Mouse (Mus musculus) regulatory T cell (primary cell): ENCODE measurements around the gene Gm37240.

Source experiments
- in situ Hi-C: fragments of 300-600 bp; cut with MboI, MseI; formaldehyde crosslinking; loops from one replicate; pipeline ENCODE4 v1.15.1; 2025; ENCODE audit warnings: high pct_unique_total_duplicates

Gm37240 gene

DNA sequence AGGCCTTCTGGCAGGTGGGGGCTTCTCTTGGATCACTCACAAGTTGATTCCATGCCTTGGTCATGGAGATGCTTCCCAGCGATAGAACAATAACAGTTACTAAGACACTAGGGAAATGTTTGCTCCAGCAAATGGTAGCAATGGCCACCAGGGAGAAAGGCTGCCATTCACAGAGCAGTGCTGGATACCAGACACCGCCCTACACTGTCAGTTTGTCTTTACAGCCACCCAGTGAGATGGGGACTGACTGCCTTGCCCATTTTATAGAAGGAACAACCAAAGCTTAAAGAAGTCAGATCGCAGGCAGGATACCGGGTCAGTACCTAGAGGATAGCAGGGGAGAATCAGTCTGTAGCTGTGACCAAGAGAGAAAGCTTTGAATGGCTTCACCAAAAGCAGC, 129.9 kb downstream of the Gm37240 start:
- in situ Hi-C loops: loop anchor here (25.0 kb wide), 1 partner anchor 1680 kb away; the partner anchor contains the start of gene Fcrl5

DNA sequence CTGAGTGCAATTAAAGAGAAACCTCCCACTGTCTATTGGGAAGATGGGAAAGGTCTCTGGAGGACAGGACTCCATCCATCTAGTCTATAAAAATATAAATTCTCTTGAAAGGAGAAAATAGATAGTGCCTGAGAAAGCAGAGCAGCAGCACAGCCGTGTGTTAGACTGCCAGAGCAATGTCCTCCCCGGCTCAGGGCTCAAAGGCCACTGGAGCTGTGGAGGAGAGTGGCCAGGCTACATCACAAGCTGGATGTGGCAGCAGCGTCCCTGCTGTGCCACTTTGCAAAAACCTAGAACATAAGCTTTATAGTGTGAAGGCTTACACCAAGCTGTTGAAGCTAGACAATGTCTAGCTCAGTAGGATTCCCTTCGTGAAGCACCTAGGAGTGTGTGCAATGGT, 138.0 kb downstream of the Gm37240 start:
- in situ Hi-C loops: no loop called here

DNA sequence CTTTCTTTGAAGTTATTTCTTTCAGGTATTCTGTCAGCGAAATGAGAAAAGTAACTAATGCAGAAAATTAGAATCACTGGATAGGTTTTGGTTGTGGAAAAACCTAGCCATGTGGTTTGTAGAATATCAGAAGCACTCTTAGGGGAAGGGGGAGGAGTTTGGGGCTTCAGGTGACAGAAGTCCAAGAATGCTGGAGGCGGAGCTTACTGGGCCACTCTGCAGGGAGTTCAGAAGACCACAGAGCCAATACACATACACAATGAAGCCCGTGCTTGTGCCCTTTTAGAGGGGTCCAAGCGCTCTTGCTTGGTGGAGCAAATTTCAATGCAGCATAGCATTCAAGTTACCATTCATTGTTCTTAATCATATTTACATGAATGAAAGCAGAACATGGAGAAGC, 138.5 kb downstream of the Gm37240 start:
- in situ Hi-C loops: no loop called here

DNA sequence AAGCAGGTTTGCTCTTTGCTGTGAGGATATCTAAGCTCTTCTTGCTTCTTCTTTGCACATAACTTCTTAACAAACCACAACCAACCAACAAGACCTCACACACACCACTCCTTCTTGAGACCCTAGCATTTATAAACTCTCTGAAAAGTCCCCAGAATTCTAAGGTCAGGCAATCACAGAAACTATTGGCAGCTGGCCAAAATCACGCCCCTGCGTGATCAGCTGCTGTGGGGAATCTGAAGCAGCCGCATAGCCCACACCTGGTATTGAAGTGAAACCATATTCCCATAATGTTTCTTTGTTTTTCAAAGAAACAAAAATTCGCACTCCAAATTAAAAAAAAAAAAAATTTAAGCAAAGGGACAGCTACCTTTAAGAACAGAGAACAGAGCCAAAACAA, 141.2 kb downstream of the Gm37240 start:
- in situ Hi-C loops: no loop called here

DNA sequence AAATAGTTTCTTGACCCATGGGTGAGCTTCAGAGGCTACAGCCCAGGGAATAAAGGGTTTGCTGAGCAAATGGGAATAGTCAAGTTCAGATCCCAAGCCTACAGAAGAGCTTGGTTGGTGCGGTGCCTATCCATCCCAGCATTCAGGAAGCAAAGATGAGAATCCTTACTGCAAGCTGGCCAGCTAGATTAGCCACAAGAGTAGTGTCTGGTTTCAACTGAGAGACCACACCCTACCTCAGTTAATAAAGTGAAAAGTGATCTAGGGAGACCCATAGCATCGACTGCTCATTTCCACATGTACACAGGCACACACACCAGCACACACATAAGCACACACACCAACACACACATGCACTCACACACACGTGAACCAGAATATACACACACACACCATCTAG, 145.6 kb downstream of the Gm37240 start:
- in situ Hi-C loops: no loop called here

DNA sequence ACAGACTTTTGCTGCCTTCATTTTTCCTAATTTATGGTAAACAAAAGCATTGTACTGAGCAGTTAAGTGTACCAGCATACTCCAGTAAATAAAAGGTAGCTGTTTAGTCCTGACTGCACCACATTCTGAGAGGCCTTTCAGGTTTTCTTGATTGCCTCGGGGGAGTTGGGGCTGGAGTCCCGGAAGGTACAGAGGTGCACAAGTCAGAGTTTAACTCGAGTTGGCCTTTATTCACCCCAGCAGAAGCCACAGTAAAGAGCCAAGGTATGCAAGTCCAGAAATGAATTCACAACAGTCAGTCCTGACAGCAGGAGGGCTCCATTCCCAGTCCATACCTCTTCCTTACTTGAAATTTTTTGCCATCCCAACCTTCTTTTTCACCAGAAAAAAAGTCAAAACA, 148.7 kb downstream of the Gm37240 start:
- in situ Hi-C loops: no loop called here

DNA sequence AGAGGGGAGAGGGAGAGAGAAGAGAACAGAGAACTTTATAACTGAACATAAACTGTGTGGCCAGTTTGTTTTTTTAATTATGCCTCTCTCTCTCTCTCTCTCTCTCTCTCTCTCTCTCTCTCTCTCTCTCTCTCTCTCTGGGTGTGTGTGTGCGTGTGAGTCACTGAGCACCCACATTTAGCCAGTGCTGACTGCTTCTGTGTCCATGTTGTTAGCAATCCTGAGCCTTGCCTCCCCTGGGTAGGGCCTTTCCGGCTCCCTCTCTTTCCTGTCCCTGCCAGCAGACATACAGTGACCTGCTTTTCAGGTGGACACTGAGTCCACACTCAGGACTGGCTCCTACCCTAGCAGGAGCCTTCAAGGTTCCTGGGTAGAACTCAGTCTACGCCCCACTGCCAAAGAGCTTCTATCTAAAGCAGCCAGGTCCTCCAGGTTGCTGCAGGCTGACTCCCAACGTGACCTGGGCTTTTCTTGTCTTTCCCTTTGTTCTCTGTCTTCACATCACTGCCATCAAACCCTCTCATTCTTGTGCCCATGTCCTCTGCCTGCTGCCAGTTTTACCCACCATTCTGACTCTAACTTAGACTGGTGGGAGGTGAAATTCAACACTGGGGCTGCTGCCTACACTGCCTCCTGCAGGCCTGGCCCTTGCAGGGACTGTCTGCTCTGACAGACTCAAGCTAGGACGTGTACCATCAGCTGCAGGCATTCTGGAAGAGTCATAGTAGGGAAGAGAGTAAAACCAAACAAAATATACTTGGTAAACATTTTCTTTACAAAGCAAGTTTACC, 153.2 kb downstream of the Gm37240 start:
- in situ Hi-C loops: no loop called here

DNA sequence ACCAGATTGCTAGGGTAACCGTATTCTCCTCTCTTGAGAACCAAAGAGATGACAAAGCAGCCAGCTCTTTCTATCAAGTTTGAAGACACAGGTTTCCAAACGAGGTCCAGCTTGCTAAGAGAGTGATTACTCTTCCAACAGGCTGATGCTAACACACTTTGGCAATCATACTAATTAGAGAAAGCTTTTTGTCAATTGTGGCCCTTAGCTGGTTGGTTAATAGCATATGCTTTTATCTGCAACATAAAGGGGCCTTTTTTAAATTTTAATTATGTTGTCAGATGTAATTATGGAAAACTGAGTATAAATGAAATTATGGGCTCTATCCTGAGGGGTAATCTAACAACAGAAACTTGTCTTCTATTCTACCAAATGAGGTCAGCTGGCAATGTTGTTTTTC, 160.1 kb downstream of the Gm37240 start:
- in situ Hi-C loops: no loop called here

DNA sequence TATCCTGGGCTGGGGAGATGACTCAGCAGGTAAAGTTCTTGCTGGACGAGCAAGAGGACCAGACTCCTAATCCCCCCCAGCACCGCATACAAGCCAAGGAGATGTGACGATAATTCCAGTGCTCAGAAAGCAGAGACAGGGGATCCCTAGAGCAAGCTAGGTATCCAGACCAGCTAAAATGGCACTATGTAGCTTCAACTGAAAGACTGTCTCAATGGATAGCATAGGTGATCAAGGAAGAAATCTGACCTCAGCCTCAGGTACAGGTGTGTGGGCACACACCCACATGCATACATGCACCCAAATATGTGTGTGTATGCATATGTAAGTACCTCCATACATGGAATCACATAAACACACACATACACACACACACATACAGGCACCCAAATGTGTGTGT, 161.3 kb downstream of the Gm37240 start:
- in situ Hi-C loops: no loop called here

DNA sequence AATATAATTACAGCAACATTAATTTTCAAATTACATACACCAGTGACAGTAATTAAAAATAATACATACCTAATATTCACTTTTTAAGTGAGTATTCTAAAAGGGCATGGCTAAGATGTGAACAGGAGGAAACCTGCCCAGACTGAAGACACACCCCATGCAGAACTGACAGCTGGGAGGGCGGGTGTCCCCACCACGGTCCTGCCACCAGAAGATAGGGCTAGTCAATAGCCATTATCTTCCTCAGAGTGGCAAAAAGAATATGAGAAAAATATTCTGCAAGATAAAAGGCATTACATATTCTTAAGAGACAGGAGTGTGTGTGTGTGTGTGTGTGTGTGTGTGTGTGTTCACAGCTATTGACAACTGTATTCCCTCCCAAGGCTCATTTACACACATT, 162.2 kb downstream of the Gm37240 start:
- in situ Hi-C loops: no loop called here

DNA sequence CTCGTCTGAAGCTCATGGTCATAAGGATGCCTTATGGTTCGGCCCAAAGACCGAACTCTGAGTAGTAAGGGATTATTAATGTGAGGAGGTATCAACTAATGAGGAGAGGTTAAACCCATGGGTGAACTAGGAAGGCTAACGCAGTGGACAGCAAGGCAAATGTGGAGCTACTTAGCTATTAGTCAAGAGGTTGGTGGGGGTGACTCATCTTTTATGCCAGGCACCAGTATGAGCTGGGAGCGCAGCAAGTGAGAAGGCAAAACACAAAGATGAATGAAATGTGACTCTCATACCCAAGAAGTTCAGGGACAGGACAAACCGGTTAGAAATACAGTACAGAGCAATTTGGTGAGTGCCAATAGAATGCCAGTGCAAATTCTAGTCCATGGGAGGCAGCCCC, 164.7 kb downstream of the Gm37240 start:
- in situ Hi-C loops: no loop called here

DNA sequence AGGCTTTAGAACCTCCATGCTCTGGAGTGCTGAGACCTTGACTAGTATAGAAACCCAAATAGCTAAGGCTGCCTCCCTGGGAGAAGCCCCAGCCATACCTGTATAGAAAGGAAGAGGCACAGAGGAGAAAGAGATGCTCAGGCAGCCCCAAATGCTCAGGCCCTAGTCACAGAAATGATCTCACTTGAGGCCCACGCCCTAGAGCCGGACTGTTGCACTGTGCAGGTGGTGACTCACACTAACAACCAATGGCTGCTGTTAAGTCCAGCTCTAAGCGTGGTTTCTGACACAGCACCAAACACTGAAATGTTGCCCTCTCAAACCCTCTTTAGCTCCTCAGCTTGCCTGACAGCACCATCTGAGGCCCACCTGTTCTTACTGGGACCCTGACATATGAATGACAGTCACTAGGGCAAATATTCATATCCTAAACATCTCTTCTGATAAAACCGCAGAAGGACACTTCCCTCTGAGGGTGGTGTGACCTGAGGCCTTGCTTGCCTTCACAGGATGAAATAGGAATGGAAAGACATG, 171.5 kb downstream of the Gm37240 start:
- in situ Hi-C loops: no loop called here

DNA sequence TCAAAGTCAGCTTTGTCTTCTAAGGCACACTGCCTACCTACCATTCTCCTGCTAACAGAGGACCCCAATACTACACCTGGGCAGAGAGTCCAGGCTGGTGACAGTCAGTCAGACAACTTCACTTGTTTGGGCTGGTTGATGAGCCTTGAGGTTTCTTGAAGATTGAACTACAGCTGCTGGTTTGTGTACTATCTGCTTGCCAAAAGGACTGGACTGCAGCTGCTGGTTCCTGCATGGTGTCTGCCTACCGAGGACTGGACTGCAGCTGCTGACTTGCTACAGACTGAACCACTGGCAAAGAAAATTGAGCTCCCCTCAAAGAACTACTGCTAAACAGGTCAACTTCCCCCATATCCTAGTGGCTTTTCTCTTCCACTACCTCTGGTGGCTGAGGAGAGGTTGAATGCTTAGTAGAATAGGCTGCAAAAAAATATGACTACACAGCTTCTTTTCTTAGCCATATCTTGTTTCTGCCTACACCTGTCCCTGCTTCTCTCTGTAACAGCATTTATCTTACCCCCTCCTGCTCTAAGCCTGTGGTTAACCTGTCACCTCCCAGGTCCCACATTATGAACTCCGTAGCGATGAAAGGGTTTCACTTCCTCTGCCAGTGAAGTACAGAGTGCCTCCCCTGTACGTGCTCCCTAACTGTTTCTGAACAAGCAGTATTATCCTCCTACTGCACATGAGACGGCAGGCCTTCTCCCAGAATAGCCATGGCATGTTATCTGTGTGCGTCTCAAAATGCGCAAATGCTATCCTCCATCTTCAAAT, 173.2 kb downstream of the Gm37240 start:
- in situ Hi-C loops: no loop called here

DNA sequence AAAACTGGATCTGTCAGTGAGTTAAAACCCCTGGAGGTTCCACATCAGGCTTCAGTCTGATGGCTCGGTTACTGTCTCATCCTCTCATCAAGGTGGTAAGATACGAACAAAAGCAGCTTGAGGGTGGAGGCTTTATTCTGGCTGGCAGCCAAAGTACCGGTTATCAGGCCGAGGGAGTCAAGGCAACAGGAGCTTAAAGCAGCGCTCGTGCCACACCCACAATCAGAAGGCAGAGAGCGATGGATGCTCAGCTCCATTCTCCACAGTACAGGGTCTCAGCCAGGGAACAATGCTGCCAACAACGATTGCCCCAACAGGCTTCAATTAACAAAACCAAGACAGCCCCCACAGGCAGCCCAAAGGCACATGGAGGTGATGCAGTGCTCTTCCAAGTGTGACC, 176.6 kb downstream of the Gm37240 start:
- in situ Hi-C loops: no loop called here

DNA sequence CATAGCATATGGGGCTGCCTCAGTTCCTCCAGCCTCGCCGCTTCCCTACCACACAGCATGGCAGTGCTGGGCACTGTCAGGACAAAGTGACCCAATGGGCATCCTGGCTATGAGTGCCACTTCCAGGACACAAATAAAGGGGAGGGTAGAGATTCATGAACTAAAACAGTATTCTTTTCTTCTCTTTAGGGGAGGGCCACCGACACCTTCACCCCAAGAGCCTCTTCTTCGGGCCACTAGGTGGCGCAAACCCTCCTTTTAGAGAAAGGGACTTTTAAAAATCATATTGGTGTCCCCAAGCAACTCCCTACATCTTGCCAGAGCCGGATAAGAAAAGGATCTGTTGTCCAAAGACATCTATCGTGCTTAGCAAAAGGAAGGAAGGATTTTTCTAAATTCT, 179.9 kb downstream of the Gm37240 start:
- in situ Hi-C loops: loop anchor here (5.0 to 10.0 kb wide), 2 partner anchors 220 to 1147 kb away; no protein-coding TSS in a partner anchor

DNA sequence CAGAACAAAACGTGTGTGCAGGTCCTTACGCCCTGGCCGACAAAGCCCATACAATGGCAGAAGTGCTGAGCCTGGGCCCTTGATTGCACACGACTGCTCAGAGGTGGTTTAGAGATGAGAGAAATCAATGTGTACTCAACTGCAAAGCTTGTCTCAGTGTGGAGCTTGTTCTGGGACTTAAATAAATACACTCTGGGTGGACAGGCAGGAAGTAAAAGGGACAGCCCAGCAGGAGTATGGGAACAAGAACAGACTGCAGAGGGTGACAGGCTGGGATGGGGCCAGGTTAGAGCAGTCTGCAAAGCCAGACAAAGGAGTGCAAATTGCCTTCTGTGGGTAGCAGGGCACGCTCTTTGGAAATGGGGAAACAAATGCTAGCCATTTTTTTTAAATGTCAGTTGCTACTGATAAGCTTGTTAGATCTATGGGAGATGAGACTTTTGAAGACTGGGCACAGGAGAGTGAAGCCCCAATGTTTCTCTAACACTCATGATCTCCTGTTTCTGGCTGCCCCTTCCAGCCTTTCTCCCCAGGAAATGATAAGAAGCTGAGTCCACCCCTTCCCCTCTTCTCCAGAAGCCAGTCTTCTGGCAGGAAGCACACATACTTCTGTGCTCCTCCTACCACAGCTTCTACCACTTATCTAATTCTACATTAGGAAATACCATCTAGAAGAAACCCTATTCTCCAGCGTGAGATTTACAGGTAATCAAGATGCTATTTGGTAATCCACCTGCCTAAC, 184.0 kb downstream of the Gm37240 start:
- in situ Hi-C loops: loop anchor here (10.0 kb wide), 1 partner anchor 1151 kb away; no protein-coding TSS in a partner anchor

DNA sequence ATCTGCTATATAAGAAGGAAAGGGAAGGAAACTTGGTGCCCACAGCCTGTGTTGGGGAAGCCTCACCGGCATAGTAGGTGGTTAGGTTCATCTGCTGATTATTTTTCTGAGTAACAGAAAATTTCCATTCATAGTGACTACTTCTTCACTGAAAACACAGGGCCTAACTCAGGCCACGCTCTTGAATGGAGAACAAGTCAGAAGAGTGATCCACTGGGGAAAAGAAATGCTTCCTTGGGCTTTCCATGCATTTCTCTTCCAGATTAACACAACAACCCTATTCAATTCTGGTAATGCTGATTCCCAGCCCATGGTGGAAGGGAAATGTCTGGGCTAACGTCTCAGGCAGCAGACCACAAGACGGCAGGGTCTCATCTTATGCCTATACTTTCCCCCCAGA, 188.8 kb downstream of the Gm37240 start:
- in situ Hi-C loops: loop anchor here (10.0 kb wide), 1 partner anchor 416 kb away; no protein-coding TSS in a partner anchor

DNA sequence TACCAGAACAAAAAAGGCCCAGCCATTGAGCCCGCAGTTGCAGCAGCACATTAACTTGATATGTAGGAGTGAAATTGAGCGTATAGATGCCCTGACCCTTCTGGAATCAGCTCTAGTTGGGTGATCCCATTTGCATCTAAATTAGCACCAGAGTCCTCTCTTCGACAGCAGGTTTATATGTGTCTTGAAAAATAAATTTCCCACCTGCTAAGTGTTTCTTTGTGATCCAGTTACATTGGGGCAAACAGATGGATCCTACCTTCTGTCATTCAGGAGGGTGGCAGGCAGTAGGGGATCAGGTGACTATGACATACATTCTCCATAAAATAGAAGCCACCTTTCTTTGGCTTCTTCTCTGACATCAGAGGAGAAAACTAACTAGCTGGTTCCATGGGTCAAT, 192.3 kb downstream of the Gm37240 start:
- in situ Hi-C loops: loop anchor here (10.0 kb wide), 1 partner anchor 420 kb away; no protein-coding TSS in a partner anchor

DNA sequence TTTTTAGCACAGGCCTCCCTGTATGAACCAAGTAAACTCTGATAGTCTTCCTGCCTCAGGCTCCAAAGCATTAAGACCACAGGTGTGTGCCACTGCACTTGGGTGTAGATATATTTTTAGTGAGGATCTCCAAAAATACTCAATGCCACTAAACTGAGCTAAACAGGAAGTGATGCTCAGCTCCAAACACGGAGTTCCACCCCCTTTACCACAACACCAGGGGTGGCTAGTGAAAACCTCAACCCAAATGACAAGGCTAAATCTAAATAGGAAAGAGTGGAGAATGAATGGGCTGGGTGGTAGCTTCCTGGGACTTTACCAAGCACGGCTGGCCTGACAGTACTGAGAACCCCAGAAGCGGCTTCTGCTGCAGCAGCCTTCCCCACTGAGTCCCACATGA, 194.3 kb downstream of the Gm37240 start:
- in situ Hi-C loops: loop anchor here (10.0 kb wide), 1 partner anchor 422 kb away; no protein-coding TSS in a partner anchor

DNA sequence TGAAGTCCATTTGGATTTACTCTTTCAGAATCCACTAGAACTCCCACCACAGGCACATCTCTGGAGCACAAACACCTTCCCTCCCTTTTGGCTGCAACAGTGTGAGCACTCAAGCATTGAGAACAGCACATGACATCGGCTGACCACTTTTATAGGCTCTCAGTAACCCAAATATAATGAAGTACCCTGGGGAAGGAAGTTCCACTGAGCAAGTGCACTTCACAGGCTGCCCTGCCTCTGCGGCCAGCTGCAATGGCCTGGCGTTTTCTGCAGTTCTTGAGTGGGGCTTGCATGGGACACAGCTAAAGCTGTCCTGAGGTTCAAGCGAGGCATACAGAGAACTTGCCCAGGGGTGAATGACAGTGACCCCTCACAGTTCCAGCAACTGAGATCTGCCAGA, 196.2 kb downstream of the Gm37240 start:
- in situ Hi-C loops: loop anchor here (10.0 kb wide), 1 partner anchor 424 kb away; no protein-coding TSS in a partner anchor

DNA sequence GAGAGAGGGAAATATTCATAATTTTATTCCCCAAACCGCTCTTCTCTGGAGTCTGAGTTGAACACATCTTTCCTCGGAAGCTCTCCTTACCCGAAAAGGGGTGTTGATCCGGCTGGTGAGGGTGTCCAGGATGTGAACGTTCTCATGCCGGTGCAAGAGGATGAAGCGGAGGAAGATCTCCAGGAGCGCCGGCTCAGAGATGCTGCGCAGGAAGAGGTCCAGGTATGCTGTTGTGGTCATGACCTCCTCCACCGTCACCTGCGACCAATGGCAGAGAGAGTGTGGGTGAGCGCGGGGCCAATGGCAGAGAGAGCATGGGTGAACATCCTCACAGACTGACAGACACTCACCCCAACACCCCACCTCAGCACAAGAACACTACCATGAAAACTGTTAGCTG, 199.0 kb downstream of the Gm37240 start:
- in situ Hi-C loops: no loop called here

DNA sequence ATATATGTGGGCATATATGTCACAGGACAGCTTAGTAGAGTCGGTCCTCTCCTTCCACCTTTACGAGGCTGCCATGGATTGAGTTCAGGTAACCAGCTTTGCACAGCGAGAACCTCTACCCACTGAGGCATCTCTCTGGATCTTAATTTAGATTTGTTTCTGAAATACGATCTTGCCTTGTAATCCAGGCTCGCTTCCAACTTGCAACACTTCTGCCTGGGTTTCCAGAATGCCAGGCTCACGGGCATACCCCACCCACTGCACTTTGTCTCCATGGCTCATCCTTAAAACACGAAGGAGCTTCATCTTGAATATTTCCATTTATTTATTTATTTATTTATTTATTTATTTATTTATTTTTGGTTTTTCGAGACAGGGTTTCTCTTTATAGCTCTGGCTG, 202.0 kb downstream of the Gm37240 start:
- in situ Hi-C loops: no loop called here
